Mouse (Mus musculus) midbrain, embryonic 10.5 days (tissue): ENCODE results near the gene Tram2. TPM values are rescaled to one million over a fixed set of nuclear protein-coding genes. Genes with fewer than 3 reads are reported as not detected.
A peak's percentile ranks its signal among the peaks of the same experiment; 100 is the strongest.

ENCODE experiments used
- DNase-seq: peaks from one replicate; pipeline ENCODE4 v3.0.0-alpha.2; 2017; ENCODE audit warnings: low spot score
- H3K27ac ChIP-seq: fragments of 300-500 bp; sonication (generic); replicated peaks from 2 replicates; pipeline ENCODE4 v1.5.1; 2016; ENCODE audit warnings: mild to moderate bottlenecking
- H3K27me3 ChIP-seq: fragments of 300-500 bp; sonication (generic); 2 replicates; pipeline ENCODE4 v1.6.1; 2016; ENCODE audit warnings: low read depth, mild to moderate bottlenecking; ENCODE audit not compliant: poor library complexity, severe bottlenecking
- H3K36me3 ChIP-seq: fragments of 300-500 bp; sonication (generic); 2 replicates; pipeline ENCODE4 v1.6.1; 2016; ENCODE audit warnings: mild to moderate bottlenecking, moderate library complexity
- H3K4me1 ChIP-seq: fragments of 300-500 bp; sonication (generic); 2 replicates; pipeline ENCODE4 v1.6.1; 2016
- H3K4me3 ChIP-seq: fragments of 300-500 bp; sonication (generic); 2 replicates; pipeline ENCODE4 v1.5.1; 2016; ENCODE audit warnings: mild to moderate bottlenecking, moderate library complexity
- H3K9me3 ChIP-seq: fragments of 300-500 bp; sonication (generic); replicated peaks from 2 replicates; pipeline ENCODE4 v1.6.1; 2016; ENCODE audit warnings: mild to moderate bottlenecking
- WGBS: fragments of 180-500 bp; shearing (Covaris S2); methylation state at CpG from one replicate; pipeline ENCODE4 v1.1.7; 2016; 5-methylcytosine and 5-hydroxymethylcytosine counted together
- polyA plus RNA-seq: library from polyadenylated mRNA; unstranded; fragments of >200 nt; fragmentation: Nextera tagmentation; extraction: Ambion mirVana; gene quantifications from 2 replicates; pipeline ENCODE4 v1.2.1, GENCODE M21; 2016

Gene Tram2
- polyA plus RNA-seq, 1 experiment from 2014 or later: 6.1 TPM

DNA sequence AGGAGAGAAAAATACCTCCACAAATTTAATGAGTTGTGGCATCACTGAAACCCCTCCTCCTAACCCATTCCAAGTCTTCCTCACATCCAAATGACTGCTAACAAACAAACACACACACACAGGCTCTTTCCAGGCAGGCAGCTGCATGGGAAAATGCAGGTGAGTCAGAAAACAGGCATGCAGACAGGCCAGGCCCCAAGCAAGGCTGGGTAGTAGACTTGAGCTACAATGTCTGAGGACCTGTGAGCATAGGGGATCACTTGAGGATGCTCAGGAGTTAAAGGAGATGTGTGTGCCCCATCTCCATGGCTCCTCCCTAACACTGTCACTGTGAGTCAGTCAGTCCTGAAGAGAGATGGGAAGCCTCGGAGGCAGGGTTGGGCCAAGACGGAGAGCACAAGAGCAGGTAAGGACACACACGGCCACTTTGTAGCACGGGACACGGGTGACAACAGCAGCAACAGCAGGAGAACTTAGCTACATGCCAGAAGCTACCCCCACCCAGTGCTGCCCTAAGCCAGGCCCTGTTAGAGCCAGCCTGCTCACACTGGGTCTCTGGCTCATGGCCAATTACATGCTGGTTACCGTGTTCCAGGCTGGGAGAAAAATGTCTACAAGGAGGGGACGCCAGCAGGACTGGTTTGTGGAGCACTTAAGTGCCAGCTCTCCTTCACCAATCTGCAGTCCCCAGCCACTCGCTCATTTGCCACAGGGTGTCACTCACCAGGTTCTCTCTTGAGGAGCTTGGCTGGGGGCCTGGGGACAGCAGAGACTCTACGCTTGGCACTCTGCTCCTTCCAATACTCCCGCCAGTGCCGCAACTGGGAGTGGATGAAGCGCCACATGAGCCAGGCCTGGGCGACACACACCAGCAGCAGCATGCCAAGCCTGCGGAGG lies 76.5 kb downstream of the Tram2 start:
- Histone ChIP-seq H3K4me3 (no peak overlapping the region), H3K9me3 (no peaks in the 10 kb centered on the region), H3K36me3 (peaks cover 88% of the 10 kb centered on the region), H3K4me1 (peaks cover 14% of the 10 kb centered on the region), H3K27me3 (no peaks in the 10 kb centered on the region), H3K27ac (no peak overlapping the region)
- no peak for DNase-seq
- WGBS: 96% methylated on average over 14 of the region's 14 CpGs

DNA sequence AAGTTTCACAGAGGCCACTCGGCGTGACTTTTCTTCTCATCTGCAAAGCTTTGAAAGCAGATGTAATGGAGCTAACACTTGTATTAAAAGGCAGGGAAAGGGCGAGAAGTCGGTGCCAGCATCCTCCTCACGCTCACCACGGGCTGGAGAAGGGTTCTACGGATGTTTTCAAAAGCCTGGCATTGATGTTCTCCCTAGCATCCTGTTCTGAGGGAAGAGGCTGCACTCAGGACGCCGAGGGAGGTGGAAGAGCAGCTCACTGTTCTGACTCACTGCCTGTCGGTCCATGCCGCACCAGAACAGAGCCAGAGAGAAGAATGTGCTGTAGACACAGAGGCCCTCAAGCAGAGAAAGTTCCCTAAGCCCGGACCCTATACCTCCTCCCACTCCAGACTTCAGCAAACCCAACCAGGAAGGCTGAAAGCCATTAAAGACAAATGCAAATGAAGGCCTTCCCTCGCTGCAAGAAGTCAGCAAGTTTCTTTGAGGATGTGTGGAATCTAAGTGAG lies 81.1 kb downstream of the Tram2 start:
- H3K27ac ChIP-seq: peak overlapping the region; percentile 74
- DNase-seq: no peak

DNA sequence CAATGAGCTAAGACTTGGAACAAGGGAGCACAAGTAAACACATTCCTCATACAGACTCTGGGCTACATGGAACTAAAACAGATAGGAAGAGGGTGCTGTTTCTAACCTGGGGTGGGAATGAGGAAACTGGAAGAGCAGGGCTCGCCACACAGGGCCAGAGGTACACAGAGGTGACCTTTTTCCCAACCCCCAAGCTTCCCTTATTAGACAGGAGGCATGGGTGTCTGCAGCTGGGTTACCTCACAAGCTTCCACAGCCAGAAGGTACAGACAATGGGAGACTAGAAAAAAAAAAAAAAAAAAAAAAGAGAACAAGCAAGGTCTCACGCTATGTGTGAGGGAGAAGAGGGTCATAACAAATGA lies 81.7 kb downstream of the Tram2 start:
- H3K27ac ChIP-seq: peak overlapping the region; percentile 74
- DNase-seq: no peak
- WGBS: 81% methylated on average over 2 of the region's 2 CpGs

More for the DNA sequence above, 81.1 kb downstream of the Tram2 start:
- Histone ChIP-seq H3K36me3 (peaks cover 43% of the 10 kb centered on the region), H3K4me1 (peaks cover 26% of the 10 kb centered on the region), H3K4me3 (no peak overlapping the region), H3K27me3 (no peaks in the 10 kb centered on the region), H3K9me3 (no peaks in the 10 kb centered on the region)
- 53% methylated on average over 13 of the region's 13 CpGs for WGBS

DNA sequence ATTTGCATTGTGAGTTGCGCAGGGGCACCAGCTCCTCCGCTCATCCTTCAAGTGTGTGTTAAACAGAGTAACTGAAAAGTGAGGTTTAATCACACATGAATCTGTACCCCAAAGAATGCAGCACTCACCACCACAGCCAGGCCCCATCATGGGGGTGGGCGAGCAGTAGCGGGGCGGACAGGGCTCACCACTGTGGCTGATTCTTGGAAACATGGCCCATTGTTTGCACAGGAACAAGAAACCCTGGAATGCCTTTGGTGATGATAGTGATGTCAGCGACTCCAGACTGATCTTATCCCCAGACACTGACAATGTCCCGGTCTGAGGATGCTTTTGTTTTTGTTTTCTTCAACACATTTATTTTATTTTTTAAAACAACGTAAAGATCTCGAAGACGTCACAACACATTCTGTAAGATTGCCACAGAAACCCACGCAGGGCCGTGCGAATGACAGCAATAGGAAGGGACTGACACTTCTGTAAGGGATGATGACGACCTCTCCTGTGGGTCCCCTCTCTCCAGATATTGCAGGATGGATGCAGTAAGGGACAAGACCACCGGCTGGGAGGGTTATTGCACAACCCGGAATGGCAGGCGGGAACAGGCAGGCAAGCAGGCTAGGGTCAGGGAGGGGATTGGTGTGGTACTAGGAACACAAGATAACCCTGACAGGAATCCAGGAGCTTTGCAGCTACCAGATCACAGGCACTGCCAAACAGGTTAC lies 82.3 kb downstream of the Tram2 start:
- H3K4me1 ChIP-seq: peaks cover 26% of the 10 kb centered on the region
- H3K9me3 ChIP-seq: no peaks in the 10 kb centered on the region
- 56% methylated on average over 17 of the region's 17 CpGs for WGBS
- DNase-seq: peak; percentile 25
- H3K27ac ChIP-seq: peak overlapping the region; percentile 74
- H3K27me3 ChIP-seq: no peaks in the 10 kb centered on the region
- peaks cover 31% of the 10 kb centered on the region for H3K36me3 ChIP-seq
- H3K4me3 ChIP-seq: no peak overlapping the region

More for the DNA sequence above, 81.7 kb downstream of the Tram2 start:
- Histone ChIP-seq H3K4me1 (peaks cover 26% of the 10 kb centered on the region), H3K9me3 (no peaks in the 10 kb centered on the region), H3K4me3 (no peak overlapping the region), H3K36me3 (peaks cover 36% of the 10 kb centered on the region), H3K27me3 (no peaks in the 10 kb centered on the region)

DNA sequence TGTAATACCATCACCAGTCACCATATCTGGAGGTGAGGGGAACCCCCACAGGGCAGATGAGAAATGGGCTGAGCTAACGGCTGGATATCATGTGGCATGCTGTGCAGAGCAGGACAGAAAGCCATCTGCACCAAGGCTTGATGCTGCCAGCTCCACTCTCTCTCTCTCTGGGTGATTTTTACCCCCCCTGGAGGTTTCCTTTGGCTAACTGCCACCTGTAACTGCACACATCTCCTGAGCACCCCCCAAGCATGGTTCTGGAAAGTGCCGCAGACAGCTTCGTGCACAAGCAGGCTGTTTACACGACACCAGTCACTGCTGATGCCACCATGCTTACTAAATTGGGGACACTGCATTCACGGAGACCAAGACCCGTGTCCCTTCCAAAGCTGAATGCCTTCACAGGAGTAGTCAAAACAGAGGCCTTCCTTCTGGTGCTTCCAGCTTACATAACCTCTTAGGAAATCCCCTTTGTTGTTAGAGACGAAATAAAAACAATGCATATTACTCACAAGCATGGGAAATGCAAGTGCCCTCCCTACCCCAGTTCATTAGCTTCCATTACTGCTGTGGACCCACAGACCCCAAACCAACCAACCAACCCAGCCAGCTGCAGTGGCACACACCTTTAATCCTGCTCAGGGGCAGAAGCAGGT lies 83.6 kb downstream of the Tram2 start:
- Histone ChIP-seq H3K27me3 (no peaks in the 10 kb centered on the region), H3K9me3 (no peaks in the 10 kb centered on the region), H3K27ac (no peak overlapping the region; the same call in 1 of the 2 replicates), H3K4me1 (peaks cover 26% of the 10 kb centered on the region), H3K36me3 (peaks cover 18% of the 10 kb centered on the region), H3K4me3 (no peak overlapping the region)
- 75% methylated on average over 7 of the region's 7 CpGs for WGBS
- no peak for DNase-seq

DNA sequence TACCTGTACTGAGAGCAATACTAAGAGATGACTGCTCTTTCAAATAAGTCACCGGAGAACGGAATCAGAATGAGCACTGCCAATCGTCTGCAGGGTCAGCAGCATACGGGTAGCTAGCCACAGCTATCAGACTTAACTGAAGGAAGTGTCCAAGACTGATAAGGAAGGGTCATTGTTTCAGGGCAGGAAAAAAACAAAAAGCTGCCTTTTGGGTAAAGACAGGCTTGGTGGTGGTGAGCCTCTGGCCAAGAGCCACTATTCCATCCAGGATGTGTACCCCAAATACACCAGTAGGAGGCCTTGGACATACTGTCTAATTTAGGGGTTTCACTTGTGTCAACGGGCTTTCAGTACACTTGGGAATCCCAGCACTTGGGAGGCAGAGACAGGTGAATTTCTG lies 84.7 kb downstream of the Tram2 start:
- H3K4me3 ChIP-seq: no peak overlapping the region
- DNase-seq: no peak
- H3K27me3 ChIP-seq: no peaks in the 10 kb centered on the region
- H3K36me3 ChIP-seq: peaks cover 7% of the 10 kb centered on the region; the same call in 1 of the 2 replicates
- no peak overlapping the region for H3K27ac ChIP-seq
- H3K9me3 ChIP-seq: no peaks in the 10 kb centered on the region
- H3K4me1 ChIP-seq: peaks cover 26% of the 10 kb centered on the region
- 90% methylated on average over 5 of the region's 5 CpGs for WGBS

DNA sequence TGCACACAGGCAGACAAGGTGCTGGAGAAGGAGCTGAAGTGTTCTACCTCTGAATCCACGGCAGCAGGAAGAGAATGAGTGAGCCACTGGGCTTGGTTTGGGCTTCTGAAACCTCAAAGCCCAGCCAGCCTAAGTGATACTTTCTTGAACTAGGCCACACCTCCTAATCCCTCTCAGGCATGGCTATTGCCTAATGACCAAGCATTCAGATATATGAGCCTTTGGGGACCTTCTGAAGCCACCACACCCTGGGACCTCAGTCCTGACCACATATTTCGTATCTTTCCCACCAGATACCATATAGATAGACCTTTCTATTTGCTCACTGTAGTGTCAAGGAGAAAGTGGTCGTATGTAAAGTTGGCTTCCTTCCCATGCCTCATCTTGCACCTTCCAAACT lies 85.3 kb downstream of the Tram2 start:
- DNase-seq: no peak
- Histone ChIP-seq H3K4me3 (no peak overlapping the region), H3K36me3 (peaks cover 3% of the 10 kb centered on the region; the same call in 1 of the 2 replicates), H3K4me1 (peaks cover 24% of the 10 kb centered on the region), H3K27ac (no peak overlapping the region), H3K9me3 (no peaks in the 10 kb centered on the region), H3K27me3 (no peaks in the 10 kb centered on the region)
- 83% methylated on average over 3 of the region's 3 CpGs for WGBS

DNA sequence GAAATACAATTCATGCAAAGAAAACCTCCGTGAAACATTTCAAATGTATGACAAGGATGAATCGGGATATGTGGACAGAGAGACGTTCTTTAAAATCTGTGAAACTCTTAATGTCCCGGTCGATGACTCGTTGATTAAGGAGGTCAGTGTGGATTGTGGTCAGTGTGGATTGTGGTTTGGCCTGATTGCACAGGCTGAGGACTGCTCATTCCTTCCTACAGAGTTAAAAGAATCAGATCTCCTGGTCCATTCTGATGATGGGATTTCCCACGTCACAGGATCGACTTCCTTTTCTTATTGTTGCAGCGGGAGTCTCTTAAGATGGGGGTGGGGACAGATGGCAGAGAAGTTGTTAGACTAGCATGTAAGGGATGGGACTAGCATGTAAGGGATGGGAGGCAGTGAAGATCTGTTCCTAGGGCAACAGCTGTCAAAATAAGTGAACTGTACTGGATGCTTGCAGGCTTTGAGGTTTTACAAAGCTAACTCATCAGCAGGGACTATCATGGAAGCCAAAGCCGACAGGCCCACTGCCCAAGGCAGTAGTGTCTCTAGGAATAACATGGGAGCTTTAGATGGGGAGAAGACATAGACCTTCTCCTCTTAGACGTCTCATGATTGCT lies 89.5 kb downstream of the Tram2 start:
- no peak overlapping the region for H3K27ac ChIP-seq
- H3K36me3 ChIP-seq: no peaks in the 10 kb centered on the region
- WGBS: 88% methylated on average over 11 of the region's 11 CpGs
- H3K4me3 ChIP-seq: no peak overlapping the region
- H3K9me3 ChIP-seq: no peaks in the 10 kb centered on the region
- H3K4me1 ChIP-seq: peaks cover 4% of the 10 kb centered on the region; the same call in 1 of the 2 replicates
- no peaks in the 10 kb centered on the region for H3K27me3 ChIP-seq
- no peak for DNase-seq

DNA sequence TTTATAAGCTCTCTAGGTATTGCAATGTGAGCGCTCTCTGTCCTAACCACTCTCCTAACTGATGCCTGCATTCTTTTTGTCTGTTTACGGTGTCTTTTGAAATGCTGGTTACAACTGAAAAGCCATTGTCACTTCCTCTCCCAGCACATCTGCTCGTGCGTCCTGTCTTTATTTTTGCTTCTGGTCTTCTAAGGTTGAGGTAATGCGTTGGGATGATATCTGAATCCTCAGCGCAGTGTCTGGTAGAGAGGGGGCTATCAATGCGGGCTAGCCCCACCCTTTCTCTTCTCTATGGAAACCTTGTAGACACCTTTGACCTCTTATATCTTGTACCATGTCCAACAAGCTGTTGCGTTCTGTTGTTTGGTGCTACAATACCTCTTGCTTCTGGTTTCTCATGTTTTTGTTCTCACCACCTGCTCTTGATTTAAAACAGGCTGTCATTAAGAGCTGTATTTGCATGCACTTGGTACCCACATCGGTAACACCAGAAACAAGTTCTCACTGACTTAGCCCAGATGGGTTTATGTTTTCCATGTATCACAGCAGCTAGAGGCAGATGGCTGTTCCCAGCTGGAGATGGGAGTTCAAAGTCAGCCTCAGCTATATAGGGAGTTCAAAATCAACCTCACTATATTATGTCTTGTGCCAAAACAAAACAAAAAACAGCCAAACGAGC lies 92.5 kb downstream of the Tram2 start:
- H3K36me3 ChIP-seq: no peaks in the 10 kb centered on the region
- no peak overlapping the region for H3K4me3 ChIP-seq
- no peaks in the 10 kb centered on the region for H3K27me3 ChIP-seq
- H3K9me3 ChIP-seq: no peaks in the 10 kb centered on the region
- peaks cover 4% of the 10 kb centered on the region; the same call in 1 of the 2 replicates for H3K4me1 ChIP-seq
- H3K27ac ChIP-seq: no peak overlapping the region
- 78% methylated on average over 10 of the region's 10 CpGs for WGBS
- DNase-seq: no peak

DNA sequence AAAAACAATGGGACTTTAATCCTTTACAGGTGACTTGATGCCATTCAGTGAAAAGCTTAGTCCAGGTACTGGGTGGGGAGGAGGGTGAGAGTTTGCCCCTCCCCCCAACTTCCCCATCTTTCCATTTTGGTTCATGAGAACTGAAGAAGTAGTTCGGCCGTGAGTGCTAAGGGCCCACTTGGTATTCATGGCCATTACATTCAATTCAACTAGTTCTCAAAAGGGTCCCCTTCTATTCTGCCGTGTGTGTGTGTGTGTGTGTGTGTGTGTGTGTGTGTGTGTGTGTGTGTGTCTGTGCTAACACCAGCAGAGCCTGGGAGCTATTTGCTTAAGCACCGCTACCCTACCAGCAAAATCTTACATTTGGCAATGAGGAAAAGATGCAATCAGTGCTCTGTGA lies 94.4 kb downstream of the Tram2 start:
- no peak overlapping the region for H3K4me3 ChIP-seq
- H3K9me3 ChIP-seq: no peaks in the 10 kb centered on the region
- peaks cover 12% of the 10 kb centered on the region; the same call in 1 of the 2 replicates for H3K4me1 ChIP-seq
- H3K27ac ChIP-seq: no peak overlapping the region
- no peaks in the 10 kb centered on the region for H3K27me3 ChIP-seq
- 73% methylated on average over 4 of the region's 4 CpGs for WGBS
- H3K36me3 ChIP-seq: no peaks in the 10 kb centered on the region
- DNase-seq: no peak

DNA sequence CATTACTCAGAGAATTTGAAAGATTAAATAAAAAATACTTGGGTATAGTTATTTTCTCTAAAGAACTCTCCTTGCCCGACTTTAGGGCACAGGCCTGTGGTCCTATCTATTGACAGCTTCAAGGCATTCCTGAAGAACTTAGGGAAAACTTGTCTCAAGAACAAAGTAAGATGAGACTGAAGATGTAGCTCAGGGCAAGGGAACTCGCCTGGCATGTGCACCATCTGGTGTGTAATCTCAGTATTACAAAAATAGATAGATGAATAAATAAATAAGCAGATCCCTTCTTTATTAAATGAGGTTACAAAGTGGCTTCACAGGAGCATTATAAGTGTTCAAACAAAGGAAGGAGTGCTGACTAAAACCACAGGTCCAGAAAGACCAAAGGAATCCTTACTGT lies 94.9 kb downstream of the Tram2 start:
- 75% methylated on average over 2 of the region's 2 CpGs for WGBS
- DNase-seq: no peak
- H3K4me3 ChIP-seq: no peak overlapping the region
- H3K36me3 ChIP-seq: no peaks in the 10 kb centered on the region
- no peaks in the 10 kb centered on the region for H3K9me3 ChIP-seq
- H3K27ac ChIP-seq: no peak overlapping the region
- H3K27me3 ChIP-seq: no peaks in the 10 kb centered on the region
- H3K4me1 ChIP-seq: peaks cover 12% of the 10 kb centered on the region; the same call in 1 of the 2 replicates

DNA sequence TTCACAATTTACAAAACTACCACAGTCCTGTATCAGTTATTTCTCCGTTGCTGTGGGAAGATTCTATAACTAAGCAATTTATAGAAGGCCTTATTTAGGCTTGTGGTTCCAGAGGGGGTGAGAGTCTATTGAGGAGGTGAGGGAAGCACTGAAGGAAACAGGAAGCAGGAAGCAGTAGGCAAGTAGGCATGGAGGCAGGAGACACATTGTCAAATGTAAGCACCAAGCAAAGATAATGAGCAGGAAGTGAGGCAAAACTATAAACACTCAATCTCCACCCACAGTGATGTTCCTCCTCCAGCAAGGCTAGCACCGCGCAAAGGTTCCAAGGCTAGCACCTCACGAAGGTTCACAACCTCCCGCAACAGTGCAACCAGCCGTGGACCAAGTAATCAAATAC lies 97.3 kb downstream of the Tram2 start:
- Histone ChIP-seq H3K4me1 (peaks cover 12% of the 10 kb centered on the region; the same call in 1 of the 2 replicates), H3K36me3 (no peaks in the 10 kb centered on the region), H3K27ac (no peak overlapping the region), H3K9me3 (no peaks in the 10 kb centered on the region), H3K4me3 (no peak overlapping the region), H3K27me3 (no peaks in the 10 kb centered on the region)
- DNase-seq: no peak
- 89% methylated on average over 6 of the region's 6 CpGs for WGBS
